Mouse (Mus musculus) liver, postnatal 0 days (tissue): ENCODE data around the gene Mapk13.

Experiments used
- CTCF ChIP-seq: sonication (generic); IDR thresholded peaks from 2 replicates; pipeline ENCODE4 v1.5.1; 2016; ENCODE audit warnings: antibody characterized with exemption, low read depth
- EP300 ChIP-seq: IDR thresholded peaks from 2 replicates; pipeline ENCODE4 v1.6.1; 2016; ENCODE audit warnings: antibody characterized with exemption, low read depth, mild to moderate bottlenecking

- TF ChIP-seq CTCF (no peak), EP300 (no peak)
Observed at GRCm38 (mm10) chr17:28736486-28736885, 32.6 kb upstream of the Mapk13 start.
